Mouse (Mus musculus) heart, embryonic 16.5 days (tissue): ENCODE results near the gene Vmn1r25. TPM values are rescaled to one million over a fixed set of nuclear protein-coding genes. Genes with fewer than 3 reads are reported as not detected.
"Not testable (repeated sequence)": the region's sequence is repeated elsewhere in the genome, so short reads cannot be mapped to it uniquely, and the experiment has no call there.

Source experiments
- ATAC-seq: fragments of 200-750 bp; cut with Nextera tagmentation; replicated peaks from 2 replicates; pipeline ENCODE4 v1.8.0; 2017; ENCODE audit warnings: moderate number of reproducible peaks; ENCODE audit not compliant: insufficient read depth, low FRiP score; ENCODE audit errors: extremely low read depth
- H3K27ac ChIP-seq: fragments of 300-500 bp; sonication (generic); 2 replicates; pipeline ENCODE4 v1.5.1; 2014; ENCODE audit warnings: mild to moderate bottlenecking, low read length, control low read depth, moderate library complexity
- H3K27me3 ChIP-seq: fragments of 300-500 bp; sonication (generic); 2 replicates; pipeline ENCODE4 v1.6.1; 2014; ENCODE audit warnings: low read length, mixed read lengths; ENCODE audit not compliant: control insufficient read depth, insufficient read depth
- H3K36me3 ChIP-seq: fragments of 300-500 bp; sonication (generic); 2 replicates; pipeline ENCODE4 v1.6.1; 2014; ENCODE audit not compliant: control insufficient read depth, insufficient read depth
- H3K4me1 ChIP-seq: fragments of 300-500 bp; sonication (generic); 2 replicates; pipeline ENCODE4 v1.6.1; 2014; ENCODE audit warnings: low read length, mixed read lengths; ENCODE audit not compliant: control insufficient read depth, insufficient read depth
- H3K4me2 ChIP-seq: fragments of 300-500 bp; sonication (generic); 2 replicates; pipeline ENCODE4 v1.6.1; 2014; ENCODE audit warnings: low read depth, mild to moderate bottlenecking, control low read depth, low read length
- H3K4me3 ChIP-seq: fragments of 300-500 bp; sonication (generic); 2 replicates; pipeline ENCODE4 v1.5.1; 2014; ENCODE audit warnings: mild to moderate bottlenecking, control low read depth, low read length
- H3K9ac ChIP-seq: fragments of 300-500 bp; sonication (generic); 2 replicates; pipeline ENCODE4 v1.6.1; 2014; ENCODE audit warnings: low read length, control low read depth
- H3K9me3 ChIP-seq: fragments of 300-500 bp; sonication (generic); replicated peaks from 2 replicates; pipeline ENCODE4 v1.6.1; 2016; ENCODE audit warnings: low read length; ENCODE audit not compliant: control insufficient read depth
- WGBS: fragments of 180-500 bp; shearing (Covaris S2); extraction: QIAGEN DNeasy Blood & Tissue Kit; methylation state at CpG from one replicate; pipeline ENCODE4 v1.1.7; 2014; 5-methylcytosine and 5-hydroxymethylcytosine counted together
- polyA plus RNA-seq: library from polyadenylated mRNA; unstranded; fragments of >200 nt; fragmentation: Nextera tagmentation; extraction: Ambion mirVana; gene quantifications from 2 replicates; pipeline ENCODE4 v1.2.1, GENCODE M21; 2015

Gene Vmn1r25
- not detected in 2 replicates for polyA plus RNA-seq

DNA sequence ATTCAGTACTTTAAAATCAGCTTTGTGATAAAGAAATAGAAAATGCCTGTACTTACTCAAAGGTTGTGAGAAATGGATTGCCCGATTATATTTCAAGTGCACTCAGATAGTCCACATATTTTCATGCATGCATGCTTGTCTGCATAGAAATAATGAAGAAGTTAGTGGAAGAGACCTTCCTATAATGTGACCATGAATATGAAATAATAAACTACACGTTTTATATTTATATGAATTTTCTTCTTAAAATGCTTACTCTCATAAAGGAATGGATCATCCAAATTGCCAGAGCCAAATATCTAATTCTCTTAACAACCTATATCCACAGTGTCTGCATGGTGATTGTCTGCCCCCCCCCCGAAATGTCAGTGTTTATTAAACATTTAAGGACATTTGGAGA lies at the start of gene Vmn1r25:
Gene Vmn1r25, minus strand, starts transcription at position 101 of the 400 bp plus-strand sequence.
- no peak within 1 kb of the TSS for H3K27ac ChIP-seq

GRCm38 (mm10) chr6:58017478-58017877 lies 36.9 kb upstream of the Vmn1r25 start:
- H3K27me3 ChIP-seq, ATAC-seq, H3K4me3 ChIP-seq, H3K4me1 ChIP-seq, H3K9ac ChIP-seq, H3K36me3 ChIP-seq, H3K9me3 ChIP-seq, H3K27ac ChIP-seq, H3K4me2 ChIP-seq: not testable (repeated sequence)
- WGBS: 87% methylated on average over 21 of the region's 21 CpGs

More for the DNA sequence above, at the start of gene Vmn1r25:
- no peak for ATAC-seq
- Histone ChIP-seq H3K9ac (no peak within 1 kb of the TSS), H3K4me3 (no peak within 1 kb of the TSS), H3K27me3 (no peaks in the 10 kb centered on the region), H3K4me1 (no peaks in the 10 kb centered on the region), H3K9me3 (no peaks in the 10 kb centered on the region), H3K36me3 (no peaks in the 10 kb centered on the region), H3K4me2 (no peak within 1 kb of the TSS)
- WGBS: 57% methylated on average over 3 of the region's 3 CpGs

GRCm38 (mm10) chr6:58015059-58015458 lies 34.4 kb upstream of the Vmn1r25 start, which contains the start of gene Vmn1r26:
Vmn1r26 (minus strand) TSS chr6:58015159.
- Histone ChIP-seq H3K27ac (no peak within 1 kb of the TSS), H3K4me3 (no peak within 1 kb of the TSS), H3K9me3 (no peaks in the 10 kb centered on the region), H3K4me1 (no peaks in the 10 kb centered on the region), H3K4me2 (no peak within 1 kb of the TSS), H3K36me3 (no peaks in the 10 kb centered on the region), H3K27me3 (no peaks in the 10 kb centered on the region), H3K9ac (no peak within 1 kb of the TSS)
- 80% methylated on average over 1 of the region's 1 CpGs for WGBS
- no peak for ATAC-seq

DNA sequence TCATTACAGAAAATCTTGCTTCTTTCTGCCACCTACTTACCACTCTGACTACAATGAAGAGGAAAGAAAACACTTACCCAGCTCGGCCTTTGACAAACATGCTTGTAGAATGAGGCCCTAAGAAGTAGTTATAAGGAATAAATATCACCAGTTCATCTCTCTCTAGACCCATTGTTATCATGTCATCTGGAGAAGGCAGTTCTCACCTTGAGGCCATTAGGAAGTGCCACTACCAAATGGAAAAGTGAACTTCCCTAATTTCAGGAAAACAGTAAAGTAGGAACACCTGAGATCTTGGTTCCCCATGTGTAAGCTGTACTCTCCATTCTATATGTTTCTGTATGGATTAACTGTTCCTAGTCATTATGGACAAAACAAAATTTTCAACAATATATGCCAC lies 19.2 kb downstream of the Vmn1r25 start, which contains the start of gene Vmn1r24:
Gene Vmn1r24, minus strand, starts transcription at position 101 of the 400 bp plus-strand sequence.
- H3K4me2 ChIP-seq, H3K4me3 ChIP-seq, H3K36me3 ChIP-seq, ATAC-seq, H3K9me3 ChIP-seq, H3K4me1 ChIP-seq, H3K9ac ChIP-seq, H3K27ac ChIP-seq, H3K27me3 ChIP-seq: not testable (repeated sequence)
- WGBS: 73% methylated on average over 1 of the region's 1 CpGs

Other genes with a start within 250 kb of the Vmn1r25 start
- 28.2 and 29.7 TPM in 2 replicates for gene Vopp1, start 155.7 kb downstream of the Vmn1r25 start, polyA plus RNA-seq
- gene Vmn1r21, start 130.5 kb downstream of the Vmn1r25 start, polyA plus RNA-seq: not detected in 2 replicates
- not detected in 2 replicates for gene Vmn1r22, start 72.8 kb downstream of the Vmn1r25 start, polyA plus RNA-seq
- gene Vmn1r23, start 54.0 kb downstream of the Vmn1r25 start, polyA plus RNA-seq: not detected in 2 replicates
- not detected in 2 replicates for gene Vmn1r24, start 19.3 kb downstream of the Vmn1r25 start, polyA plus RNA-seq
- gene Vmn1r26, start 34.3 kb upstream of the Vmn1r25 start, polyA plus RNA-seq: not detected in 2 replicates
- gene Vmn1r27, start 238.0 kb upstream of the Vmn1r25 start, polyA plus RNA-seq: not detected in 2 replicates